Mouse (Mus musculus) stomach, postnatal 0 days (tissue): ENCODE measurements around the gene Timp3.

ENCODE experiments used
- CTCF ChIP-seq: IDR thresholded peaks from 2 replicates; pipeline ENCODE4 v1.5.1; 2016; ENCODE audit warnings: antibody characterized with exemption, low read depth, mild to moderate bottlenecking, moderate library complexity
- EP300 ChIP-seq: optimal IDR thresholded peaks from 2 replicates; pipeline ENCODE3; 2016; ENCODE audit warnings: antibody characterized with exemption

GRCm38 (mm10) chr10:86320204-86320603 is 20.0 kb downstream of the Timp3 start:
- no peak for TF ChIP-seq CTCF
- no peak for TF ChIP-seq EP300
